Mouse (Mus musculus): ENCODE measurements around the gene Auts2. TPM values are rescaled to one million over a fixed set of nuclear protein-coding genes. Genes with fewer than 3 reads are reported as not detected.

Auts2 gene
- polyA plus RNA-seq, 1 experiment from 2014 or later, result 27.3 TPM

GRCm38 (mm10) chr5:132190190-132190589 is 353.0 kb downstream of the Auts2 start:
- no peaks in the 10 kb centered on the region for H3K9me3 ChIP-seq (ENCODE audit: low read depth, low read length)
- no peaks in the 10 kb centered on the region for H3K27me3 ChIP-seq (ENCODE audit: insufficient read depth, low read length)
- DNase-seq, result peak; percentile 56
- H3K9ac ChIP-seq, result no peak overlapping the region
- no peak overlapping the region for H3K4me2 ChIP-seq
- H3K36me3 ChIP-seq (ENCODE audit: insufficient read depth), result no peaks in the 10 kb centered on the region
- 49% methylated on average over 4 of the region's 4 CpGs for WGBS
- no peak for ATAC-seq (ENCODE audit: insufficient read depth)
- H3K4me3 ChIP-seq (ENCODE audit: low read depth, low read length), result no peak overlapping the region
- peaks cover 11% of the 10 kb centered on the region for H3K4me1 ChIP-seq (ENCODE audit: insufficient read depth)
- H3K27ac ChIP-seq (ENCODE audit: low read depth), result no peak overlapping the region
- no peak for TF ChIP-seq CTCF (IDR thresholded peaks at IDR 0.05; ENCODE audit: low read depth)

- no peak for DNase-seq
- ATAC-seq (ENCODE audit: insufficient read depth), result no peak
- H3K27ac ChIP-seq (ENCODE audit: low read depth), result no peak overlapping the region
- H3K9me3 ChIP-seq (ENCODE audit: low read depth, low read length), result no peaks in the 10 kb centered on the region
- peaks cover 6% of the 10 kb centered on the region; the same call in 1 of the 2 replicates for H3K4me1 ChIP-seq (ENCODE audit: insufficient read depth)
- no peak overlapping the region for H3K9ac ChIP-seq
- H3K4me3 ChIP-seq (ENCODE audit: low read depth, low read length), result no peak overlapping the region
- WGBS, result 37% methylated on average over 3 of the region's 3 CpGs
- H3K4me2 ChIP-seq, result no peak overlapping the region
- H3K27me3 ChIP-seq (ENCODE audit: insufficient read depth, low read length), result no peaks in the 10 kb centered on the region
- no peaks in the 10 kb centered on the region for H3K36me3 ChIP-seq (ENCODE audit: insufficient read depth)
- no peak for TF ChIP-seq CTCF (IDR thresholded peaks at IDR 0.05; ENCODE audit: low read depth)
Observed at GRCm38 (mm10) chr5:132186659-132187058, 356.5 kb downstream of the Auts2 start.

- Histone ChIP-seq H3K9ac (no peak overlapping the region), H3K27me3 (ENCODE audit: insufficient read depth, low read length) (no peaks in the 10 kb centered on the region), H3K4me2 (no peak overlapping the region), H3K27ac (ENCODE audit: low read depth) (no peak overlapping the region), H3K4me3 (ENCODE audit: low read depth, low read length) (no peak overlapping the region), H3K9me3 (ENCODE audit: low read depth, low read length) (no peaks in the 10 kb centered on the region), H3K36me3 (ENCODE audit: insufficient read depth) (no peaks in the 10 kb centered on the region), H3K4me1 (ENCODE audit: insufficient read depth) (peaks cover 6% of the 10 kb centered on the region; the same call in 1 of the 2 replicates)
- TF ChIP-seq CTCF (IDR thresholded peaks at IDR 0.05; ENCODE audit: low read depth), result no peak
- 22% methylated on average over 7 of the region's 7 CpGs for whole genome bisulfite sequencing
- peak; percentile 56; the same call in 1 of the 2 replicates for ATAC-seq (ENCODE audit: insufficient read depth)
- peak; percentile 51 for DNase-seq
Observed at GRCm38 (mm10) chr5:132186221-132186620, 356.9 kb downstream of the Auts2 start.

- Histone ChIP-seq H3K36me3 (ENCODE audit: insufficient read depth) (no peaks in the 10 kb centered on the region), H3K4me2 (no peak overlapping the region), H3K4me1 (ENCODE audit: insufficient read depth) (peaks cover 6% of the 10 kb centered on the region; the same call in 1 of the 2 replicates), H3K9me3 (ENCODE audit: low read depth, low read length) (no peaks in the 10 kb centered on the region), H3K27ac (ENCODE audit: low read depth) (no peak overlapping the region), H3K27me3 (ENCODE audit: insufficient read depth, low read length) (no peaks in the 10 kb centered on the region), H3K4me3 (ENCODE audit: low read depth, low read length) (no peak overlapping the region), H3K9ac (no peak overlapping the region)
- WGBS, result 68% methylated on average over 4 of the region's 4 CpGs
- no peak for DNase-seq
- TF ChIP-seq CTCF (IDR thresholded peaks at IDR 0.05; ENCODE audit: low read depth), result no peak
- no peak for ATAC-seq (ENCODE audit: insufficient read depth)
Observed at GRCm38 (mm10) chr5:132184395-132185095, 358.6 kb downstream of the Auts2 start.

DNA sequence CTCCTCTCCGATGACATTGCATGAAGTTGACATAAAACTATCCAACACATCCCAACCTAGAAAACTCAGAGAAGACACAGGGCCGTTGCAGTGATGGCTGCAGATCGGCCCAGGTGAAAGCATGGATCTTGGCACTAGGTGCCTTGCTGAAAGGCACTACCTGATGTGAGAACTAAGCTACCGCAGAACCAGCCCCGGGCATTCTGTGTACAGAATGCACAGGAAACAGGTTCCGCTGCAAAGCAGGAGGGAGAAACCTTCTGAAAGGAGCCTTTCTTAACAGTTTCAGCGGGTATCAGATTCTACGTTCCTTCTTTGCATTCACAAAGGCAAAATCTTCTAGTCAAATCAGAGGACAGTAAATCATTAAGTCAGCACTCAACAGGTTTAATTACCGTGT is 361.1 kb downstream of the Auts2 start:
- H3K9ac ChIP-seq, result no peak overlapping the region
- ATAC-seq (ENCODE audit: insufficient read depth), result no peak
- H3K27ac ChIP-seq (ENCODE audit: low read depth), result no peak overlapping the region
- H3K36me3 ChIP-seq (ENCODE audit: insufficient read depth), result no peaks in the 10 kb centered on the region
- WGBS, result 80% methylated on average over 9 of the region's 9 CpGs
- no peak for TF ChIP-seq CTCF (IDR thresholded peaks at IDR 0.05; ENCODE audit: low read depth)
- H3K27me3 ChIP-seq (ENCODE audit: insufficient read depth, low read length), result no peaks in the 10 kb centered on the region
- no peaks in the 10 kb centered on the region for H3K9me3 ChIP-seq (ENCODE audit: low read depth, low read length)
- no peak overlapping the region for H3K4me3 ChIP-seq (ENCODE audit: low read depth, low read length)
- no peak for DNase-seq
- H3K4me1 ChIP-seq (ENCODE audit: insufficient read depth), result peaks cover 6% of the 10 kb centered on the region; the same call in 1 of the 2 replicates
- no peak overlapping the region for H3K4me2 ChIP-seq

GRCm38 (mm10) chr5:132170010-132170409 is 373.1 kb downstream of the Auts2 start:
- WGBS, result 72% methylated on average over 8 of the region's 8 CpGs
- H3K4me1 ChIP-seq (ENCODE audit: insufficient read depth), result peaks cover 6% of the 10 kb centered on the region; the same call in 1 of the 2 replicates

DNA sequence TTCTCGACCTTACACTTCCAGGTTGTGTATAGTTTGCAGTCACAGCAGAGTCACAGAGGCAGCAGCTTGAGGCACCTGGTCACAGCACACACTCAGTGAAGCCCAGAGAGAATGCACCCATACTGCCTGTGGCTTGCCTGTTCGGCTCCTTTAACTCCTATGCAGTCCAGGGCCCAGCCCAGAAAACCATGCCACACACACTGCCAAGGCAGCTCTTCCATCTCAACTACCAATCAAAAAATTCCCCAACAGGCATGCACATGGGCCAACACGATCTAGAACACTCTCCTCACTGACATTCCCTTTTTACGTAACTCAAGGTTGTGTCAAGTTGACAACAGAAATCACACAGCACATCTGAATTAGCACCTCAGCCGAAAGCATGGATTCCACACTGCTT is 374.3 kb downstream of the Auts2 start:
- DNase-seq, result no peak
- Histone ChIP-seq H3K4me1 (ENCODE audit: insufficient read depth) (peaks cover 6% of the 10 kb centered on the region; the same call in 1 of the 2 replicates), H3K36me3 (ENCODE audit: insufficient read depth) (no peaks in the 10 kb centered on the region), H3K27ac (ENCODE audit: low read depth) (no peak overlapping the region), H3K4me2 (no peak overlapping the region), H3K9me3 (ENCODE audit: low read depth, low read length) (no peaks in the 10 kb centered on the region), H3K9ac (no peak overlapping the region), H3K4me3 (ENCODE audit: low read depth, low read length) (no peak overlapping the region), H3K27me3 (ENCODE audit: insufficient read depth, low read length) (no peaks in the 10 kb centered on the region)
- 74% methylated on average over 5 of the region's 5 CpGs for WGBS
- ATAC-seq (ENCODE audit: insufficient read depth), result no peak
- TF ChIP-seq CTCF (IDR thresholded peaks at IDR 0.05; ENCODE audit: low read depth), result no peak

More at GRCm38 (mm10) chr5:132170010-132170409, 373.1 kb downstream of the Auts2 start:
- Histone ChIP-seq H3K9me3 (ENCODE audit: low read depth, low read length) (no peaks in the 10 kb centered on the region), H3K4me2 (no peak overlapping the region), H3K27ac (ENCODE audit: low read depth) (no peak overlapping the region), H3K36me3 (ENCODE audit: insufficient read depth) (no peaks in the 10 kb centered on the region), H3K9ac (no peak overlapping the region), H3K27me3 (ENCODE audit: insufficient read depth, low read length) (no peaks in the 10 kb centered on the region), H3K4me3 (ENCODE audit: low read depth, low read length) (no peak overlapping the region)
- no peak for ATAC-seq (ENCODE audit: insufficient read depth)
- TF ChIP-seq CTCF (IDR thresholded peaks at IDR 0.05; ENCODE audit: low read depth), result no peak
- DNase-seq, result no peak
